Mouse (Mus musculus): ENCODE measurements around the gene Cyp2j5.

- TF ChIP-seq CTCF (IDR thresholded peaks at IDR 0.05; ENCODE audit: low read depth, low read length) (no peak), POLR2A (IDR thresholded peaks at IDR 0.05; ENCODE audit: extremely low read depth, insufficient read depth, low read length) (no peak)
These were observed 33.7 kb upstream of the Cyp2j5 start for GRCm38 (mm10) chr4:96697511-96698217.

Measured in liver, adult 2 months (tissue).